Mouse (Mus musculus): ENCODE measurements at regions not wholly inside any gene's neighbourhood (a gene's known extent, or its start where the extent isn't known, plus 50 kb on each side); places are given as distances from the start of the nearest gene placed in this dataset.
"Not testable (repeated sequence)": the region's sequence is repeated elsewhere in the genome, so short reads cannot be mapped to it uniquely, and the experiment has no call there.

DNA sequence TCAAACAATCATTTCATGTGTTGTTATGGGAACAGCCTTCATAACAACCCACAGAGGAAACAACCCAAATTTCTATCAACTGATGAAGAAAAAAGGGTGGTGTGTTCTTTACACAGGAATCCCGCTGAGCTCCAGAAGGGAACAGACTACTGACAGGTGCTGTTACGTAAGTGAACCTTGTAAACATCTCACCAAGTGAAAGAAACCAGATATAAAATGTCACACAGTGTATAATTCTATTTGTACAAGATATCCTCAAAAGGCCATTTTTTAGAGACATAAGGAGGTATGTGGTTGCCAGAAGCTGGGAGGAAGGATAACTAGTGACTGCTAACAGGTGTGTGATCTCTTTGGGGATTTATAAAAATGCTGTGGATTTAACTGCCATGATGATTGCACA is 119.9 kb downstream of the Plod2 start:
- DNase-seq (ENCODE audit: low read depth): no peak

DNA sequence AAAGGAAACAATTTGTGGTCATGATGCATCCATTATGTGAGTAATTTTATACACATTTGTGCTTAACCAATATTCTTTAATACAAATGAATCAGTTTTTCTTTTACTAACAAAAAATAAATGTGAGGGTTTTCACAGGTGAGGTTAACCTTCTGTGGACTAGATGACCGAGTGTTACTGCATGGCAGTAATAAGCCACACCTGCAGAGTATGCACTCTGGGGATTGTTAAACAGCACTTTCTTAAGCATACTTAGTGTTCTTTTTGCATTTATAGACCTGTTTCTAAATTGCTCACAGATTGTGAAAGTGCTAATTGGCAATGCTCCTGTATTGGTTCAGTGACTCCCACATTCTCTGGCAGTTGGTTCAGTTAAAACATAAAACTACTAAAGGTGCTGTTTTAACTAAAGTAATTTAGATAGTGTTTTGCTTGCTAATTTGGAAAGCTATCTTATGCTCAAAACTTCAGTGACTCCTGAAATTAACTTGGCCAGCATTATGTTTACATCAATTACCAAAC is 125.4 kb downstream of the Plod2 start:
- DNase-seq (ENCODE audit: low read depth): no peak

DNA sequence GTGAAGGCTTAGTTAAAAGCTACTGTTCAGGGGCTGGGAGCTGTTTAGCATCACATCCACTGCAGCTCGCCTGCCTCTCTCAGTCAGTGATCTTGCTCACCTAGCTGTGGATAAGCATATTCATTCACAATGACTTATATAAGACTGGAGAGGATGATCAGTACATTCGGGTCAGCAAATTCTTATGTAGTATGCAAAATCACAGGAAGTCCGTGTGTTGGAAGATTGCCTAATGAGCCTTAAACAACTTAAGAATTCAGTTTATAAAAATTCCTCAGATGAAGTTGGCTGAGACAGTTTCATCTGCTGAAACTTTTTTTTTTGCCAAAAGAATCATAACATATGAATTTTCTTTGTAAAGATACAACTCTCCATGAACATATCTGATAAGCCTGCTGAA is 129.9 kb downstream of the Plod2 start:
- DNase-seq (ENCODE audit: low read depth): no peak

DNA sequence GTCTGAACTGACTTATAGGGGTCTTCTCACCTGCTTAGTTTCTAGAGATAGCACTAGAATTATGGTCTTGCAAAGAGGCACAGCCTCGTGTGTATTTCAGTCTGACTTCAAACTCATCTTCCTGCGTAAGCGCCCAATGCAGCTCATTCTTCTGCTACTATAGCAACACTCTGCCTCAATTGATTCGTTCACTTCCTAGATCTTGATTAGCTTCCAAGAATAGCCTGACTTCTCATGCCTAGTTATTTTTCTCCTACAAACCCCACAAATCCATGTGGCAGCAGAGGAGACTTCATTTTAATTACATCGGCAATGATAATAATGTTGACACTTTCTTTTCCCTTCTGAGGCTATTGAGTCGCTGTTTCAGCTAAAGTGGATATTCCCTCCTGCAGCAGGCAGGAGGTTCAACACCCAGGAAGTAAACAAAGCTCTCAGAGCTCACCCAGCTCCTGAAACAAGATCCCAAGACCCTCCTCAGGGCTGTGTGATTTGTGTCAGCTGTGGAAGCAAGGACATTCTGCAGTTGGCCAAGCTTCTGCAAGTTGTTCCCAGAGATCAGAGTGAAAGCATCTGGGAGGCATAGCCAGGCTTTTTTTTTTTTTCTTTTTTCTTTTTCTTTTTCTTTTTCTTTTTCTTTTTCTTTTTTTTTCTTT is 152.5 kb downstream of the Plod2 start:
- no peak for DNase-seq (ENCODE audit: low read depth)

DNA sequence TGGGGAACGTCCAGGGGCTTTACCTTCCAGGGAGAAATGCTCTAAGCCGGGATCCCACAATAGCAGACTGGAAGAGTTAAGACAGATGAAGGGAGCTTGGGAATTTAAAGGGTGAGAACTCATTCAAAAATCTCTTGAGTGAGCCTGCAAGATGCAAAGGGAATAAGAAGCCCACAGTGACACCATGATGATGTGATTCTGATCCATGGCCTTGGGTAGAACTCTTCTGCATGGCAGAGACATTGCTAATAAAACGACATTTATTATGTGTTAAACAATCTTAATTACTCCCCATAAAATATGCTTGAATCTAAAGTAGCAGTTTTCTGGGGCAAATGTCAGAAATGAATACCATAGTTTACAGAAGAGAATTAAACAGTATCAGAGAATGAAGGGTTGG is 155.9 kb downstream of the Plod2 start:
- DNase-seq (ENCODE audit: low read depth): no peak

DNA sequence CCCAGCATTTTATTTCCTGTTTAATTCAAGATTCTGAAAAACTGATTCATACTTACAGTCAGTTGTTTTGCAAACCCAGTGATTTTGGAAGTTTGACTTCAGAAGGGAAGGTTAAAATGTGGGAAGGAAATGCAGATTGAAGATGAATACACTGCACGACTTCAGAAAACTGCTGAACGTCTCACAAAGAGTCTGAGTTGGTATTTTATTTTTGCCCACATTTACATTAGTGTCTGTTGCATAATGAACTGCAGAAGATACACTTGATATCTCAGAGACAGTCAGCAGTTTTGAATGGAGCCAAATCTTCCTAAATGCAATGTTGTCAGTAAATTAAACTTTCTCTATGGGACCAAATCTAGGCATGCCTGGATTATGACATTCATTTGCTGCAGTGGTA is 162.7 kb downstream of the Plod2 start:
- no peak for DNase-seq (ENCODE audit: low read depth)

DNA sequence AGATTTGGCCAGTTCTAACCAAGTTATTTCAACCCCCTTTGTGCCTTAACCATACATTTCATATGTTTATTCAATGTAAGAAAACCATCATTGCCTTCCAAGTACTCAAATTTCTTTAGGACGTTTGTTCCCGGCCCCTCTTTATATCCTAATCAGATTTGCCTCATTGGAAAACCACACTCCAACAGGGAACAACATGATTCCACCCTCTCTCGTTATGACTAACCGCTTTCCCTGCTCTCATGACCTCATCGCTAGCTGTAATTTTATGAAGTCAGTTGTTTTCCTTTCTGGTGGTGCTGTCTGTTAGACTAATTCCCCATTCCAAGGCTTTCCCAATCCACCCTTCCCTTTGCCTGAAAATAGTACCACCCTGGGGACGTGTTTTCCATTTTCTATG is 165.0 kb downstream of the Plod2 start:
- no peak for DNase-seq (ENCODE audit: low read depth)

DNA sequence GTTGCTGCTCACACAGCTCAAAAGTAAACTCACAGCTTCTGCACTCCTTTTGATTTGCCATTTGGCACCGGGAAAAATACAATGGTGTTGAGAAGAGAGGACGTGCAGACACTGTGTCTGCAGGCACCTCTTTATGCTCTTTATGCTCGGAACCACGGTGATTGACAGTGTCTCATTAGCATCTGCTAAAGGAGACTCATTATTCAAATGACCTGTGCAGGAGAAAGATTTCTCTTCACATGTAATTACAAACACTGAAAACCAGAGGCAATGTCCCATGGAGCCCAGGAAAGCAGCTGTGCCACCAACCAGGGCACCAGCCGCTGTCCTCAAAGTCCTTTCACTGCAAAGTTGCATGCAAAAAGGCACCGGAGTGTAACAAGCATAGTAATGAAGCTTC is 175.2 kb downstream of the Plod2 start:
- no peak for DNase-seq (ENCODE audit: low read depth)

DNA sequence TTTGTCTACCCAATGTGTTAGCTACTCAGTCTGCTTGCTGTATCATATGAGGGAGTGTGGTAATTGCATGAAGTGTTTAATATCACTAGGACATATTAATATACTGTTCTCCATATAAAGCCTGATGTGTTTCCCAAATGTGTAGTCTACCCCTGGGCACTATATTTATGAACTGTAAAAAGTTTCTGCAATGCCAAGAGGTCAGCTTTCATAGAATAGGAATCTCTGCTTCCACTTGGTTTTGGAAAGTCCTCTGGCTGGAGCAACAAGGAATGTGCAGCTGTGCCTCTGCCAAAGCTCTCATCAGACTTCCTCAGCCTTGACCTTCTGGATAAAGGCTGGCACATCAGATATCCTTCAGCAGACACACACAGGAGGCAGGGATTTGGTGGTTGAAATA is 176.3 kb downstream of the Plod2 start:
- DNase-seq (ENCODE audit: low read depth): no peak

DNA sequence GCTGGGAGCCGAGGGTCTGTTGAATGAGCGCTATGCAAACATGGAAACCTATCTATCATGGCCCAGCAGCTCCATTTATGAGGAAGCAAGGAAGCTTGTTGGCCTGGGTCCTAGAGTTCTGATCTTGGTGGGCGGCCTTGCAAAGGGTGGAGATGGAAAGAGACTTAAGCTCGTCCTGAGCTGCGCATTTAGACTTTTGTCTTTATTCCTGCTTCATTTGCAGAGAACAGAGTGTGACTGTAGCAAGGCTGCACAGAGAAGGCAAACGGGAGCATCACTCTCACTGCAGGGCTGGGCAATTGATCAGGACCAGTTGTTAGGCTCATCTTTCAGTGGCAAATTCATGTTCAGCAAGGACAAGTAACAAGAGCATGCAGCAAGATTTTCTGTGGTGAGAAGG is 177.2 kb downstream of the Plod2 start:
- no peak for DNase-seq (ENCODE audit: low read depth)

DNA sequence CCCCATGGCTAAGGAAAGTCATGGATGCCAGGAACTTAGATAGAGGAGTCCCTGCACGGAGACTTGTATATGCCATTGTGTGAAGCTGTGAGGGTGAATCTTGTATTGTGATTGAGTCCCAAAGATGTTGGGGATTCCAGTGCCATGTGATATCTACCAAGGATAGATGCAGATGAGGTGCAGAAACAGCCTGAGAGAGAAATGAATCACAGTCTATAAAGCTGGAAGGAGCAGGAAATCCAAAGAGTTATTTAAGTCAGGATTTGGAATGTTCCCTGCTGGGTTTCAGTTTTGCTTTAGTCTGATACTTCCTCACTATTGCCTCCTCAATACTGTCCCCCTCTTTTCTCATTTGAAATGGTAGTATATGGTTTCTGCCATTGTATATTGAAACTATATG is 186.8 kb downstream of the Plod2 start:
- DNase-seq (ENCODE audit: low read depth): no peak

DNA sequence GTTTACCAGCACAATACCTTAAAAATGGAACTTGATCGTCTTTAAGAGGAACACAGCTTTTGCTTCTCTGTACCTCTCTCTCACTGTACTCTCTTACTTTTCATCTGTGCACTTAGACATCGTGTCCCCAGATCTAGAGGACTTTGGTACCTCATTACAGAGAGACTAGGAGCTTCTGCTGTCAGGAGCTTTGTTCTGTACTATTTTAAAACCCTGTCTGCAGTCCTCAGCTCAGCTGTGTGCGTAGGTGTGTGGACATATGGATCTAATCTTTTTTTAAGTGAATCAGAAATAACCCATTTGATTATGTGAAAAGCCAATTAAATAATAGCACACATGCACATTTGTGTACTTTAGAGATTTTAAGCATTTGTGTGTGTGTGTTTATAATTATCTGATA is 189.4 kb downstream of the Plod2 start:
- no peak for DNase-seq (ENCODE audit: low read depth)

DNA sequence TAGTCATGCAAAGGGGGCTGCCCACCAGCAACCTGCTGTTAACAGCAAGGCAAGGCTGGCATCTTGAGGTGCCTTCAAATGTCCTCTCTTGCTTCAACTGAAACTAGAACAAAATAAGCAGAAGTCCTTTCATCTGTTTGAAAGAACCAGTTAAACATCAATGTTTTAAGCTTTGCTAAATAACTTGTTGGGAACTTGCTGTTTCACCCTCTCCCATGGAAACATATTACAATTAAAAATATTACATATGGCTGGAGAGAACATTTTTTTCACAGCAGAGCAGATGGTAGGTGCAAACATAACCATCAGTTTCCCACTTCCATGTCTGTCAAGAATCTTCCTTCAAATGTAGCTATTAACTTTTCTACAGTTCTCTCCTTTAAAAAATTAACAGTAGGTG is 225.5 kb downstream of the Plod2 start:
- no peak for DNase-seq (ENCODE audit: low read depth)

DNA sequence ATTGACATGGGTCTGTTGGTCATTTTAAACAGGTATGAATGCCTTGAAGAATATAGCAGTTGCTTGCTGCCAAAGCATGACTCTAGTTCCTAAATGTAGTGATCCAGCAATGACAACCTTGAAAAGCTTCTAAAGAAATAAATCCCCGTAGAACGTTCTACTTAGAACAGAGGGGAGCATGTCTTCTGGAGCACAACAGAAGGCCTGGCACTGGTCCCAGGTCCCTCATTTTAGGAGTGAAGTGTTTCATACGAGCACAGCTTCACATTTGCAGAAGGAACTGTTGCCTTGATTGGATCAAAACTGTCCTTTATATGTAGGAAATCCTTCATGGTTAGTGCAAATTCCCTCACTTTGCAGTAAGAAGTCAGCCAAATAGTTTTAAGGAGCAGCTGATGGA is 226.4 kb downstream of the Plod2 start:
- no peak for DNase-seq (ENCODE audit: low read depth)

DNA sequence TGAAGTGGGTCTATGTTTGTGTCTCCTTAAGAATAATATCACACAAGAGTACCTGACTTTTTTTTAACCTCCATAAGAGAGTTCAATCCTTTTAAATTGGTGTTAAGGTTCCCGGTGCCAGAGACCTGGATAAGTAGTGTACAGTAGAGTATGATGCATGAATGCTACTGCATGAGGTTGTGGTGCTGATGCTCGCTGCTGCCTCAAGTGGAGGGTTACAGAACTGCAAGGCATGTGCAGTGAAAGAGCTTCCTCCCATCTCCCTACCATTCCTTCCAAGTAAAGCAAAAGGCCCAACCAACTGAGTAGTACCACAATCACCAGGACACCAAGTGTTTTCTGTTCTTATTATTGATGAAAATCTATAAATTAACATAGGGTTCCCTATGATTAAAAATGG is 227.5 kb downstream of the Plod2 start:
- no peak for DNase-seq (ENCODE audit: low read depth)

DNA sequence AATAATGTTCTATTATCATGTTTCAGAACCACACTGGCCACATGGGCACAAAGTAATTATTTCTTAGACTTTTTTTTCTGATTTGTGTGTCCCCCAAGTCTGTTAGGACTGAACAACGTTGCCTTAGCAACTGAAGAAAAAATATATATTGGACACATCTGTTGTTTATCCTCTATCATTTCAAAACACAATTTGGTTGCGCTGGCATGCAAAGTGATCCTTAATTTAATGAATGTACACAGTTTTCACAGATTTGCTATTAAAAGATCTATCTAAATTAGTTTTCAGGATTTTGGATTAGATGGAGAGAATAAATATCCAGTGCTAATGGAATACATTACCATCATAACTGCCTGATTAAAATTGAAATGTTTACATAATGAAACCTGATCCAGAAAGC is 229.0 kb downstream of the Plod2 start:
- DNase-seq (ENCODE audit: low read depth): no peak

DNA sequence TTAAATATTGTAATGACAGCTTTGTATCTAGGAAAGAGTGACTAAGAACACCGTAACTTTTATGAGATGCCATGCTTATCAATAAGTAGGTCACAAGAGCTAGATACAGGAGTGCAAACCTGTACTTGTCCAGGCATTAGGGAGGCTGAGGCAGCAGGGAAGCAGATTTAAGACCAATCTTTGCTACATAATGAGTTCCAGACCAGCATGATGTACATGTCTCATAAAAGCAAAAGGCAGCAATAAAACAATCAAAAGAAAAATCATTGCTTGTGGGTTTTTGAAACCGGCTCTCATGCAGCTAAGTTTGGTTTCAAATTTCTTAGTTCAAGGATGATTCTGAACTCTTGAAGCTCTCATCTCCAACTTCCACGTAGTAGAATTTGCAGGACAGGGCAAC is 229.7 kb downstream of the Plod2 start:
- no peak for DNase-seq (ENCODE audit: low read depth)

DNA sequence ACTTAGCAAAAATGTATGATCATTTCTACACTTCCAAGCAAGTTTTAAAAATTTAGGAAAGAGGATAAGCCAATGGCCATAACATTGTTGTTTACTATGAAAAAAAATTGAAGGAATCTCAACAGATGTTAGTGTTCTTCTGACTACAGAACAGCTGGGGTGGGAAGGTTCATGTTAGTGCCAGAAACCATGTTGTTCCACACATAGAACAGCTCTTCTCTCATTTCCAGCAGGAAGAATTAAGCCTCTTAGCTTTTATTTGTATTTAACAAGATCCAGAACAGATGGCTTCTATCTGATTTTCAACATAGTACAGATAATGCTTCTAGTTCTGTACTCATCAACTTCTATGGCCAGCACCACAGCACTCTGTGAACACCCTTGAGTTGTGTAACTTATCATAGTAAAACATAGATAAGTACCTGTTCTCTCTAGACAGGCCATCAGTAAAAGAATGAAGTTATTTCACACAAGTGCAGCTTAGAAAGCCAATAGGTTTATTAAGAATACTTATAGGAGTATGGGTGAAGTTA is 241.0 kb downstream of the Plod2 start:
- no peak for DNase-seq (ENCODE audit: low read depth)

DNA sequence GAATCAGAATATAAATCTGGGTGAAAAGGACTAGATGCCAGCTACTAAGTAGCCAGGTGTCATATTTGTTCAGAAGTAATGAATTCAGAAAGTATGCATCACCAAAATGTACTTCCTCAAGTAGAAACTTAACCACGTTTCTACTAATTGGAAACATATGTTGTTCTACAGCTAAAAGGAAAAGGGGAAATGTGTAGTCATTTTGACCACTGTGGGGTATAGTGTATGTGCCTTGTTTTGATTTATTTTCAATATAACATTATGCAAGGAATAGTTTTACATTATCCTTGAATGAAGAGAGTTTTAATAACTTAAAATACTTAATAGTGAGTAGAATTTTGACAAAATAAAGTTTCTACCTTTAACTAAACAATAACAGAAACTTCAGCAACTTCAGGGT is 257.7 kb downstream of the Plod2 start:
- DNase-seq (ENCODE audit: low read depth): no peak

DNA sequence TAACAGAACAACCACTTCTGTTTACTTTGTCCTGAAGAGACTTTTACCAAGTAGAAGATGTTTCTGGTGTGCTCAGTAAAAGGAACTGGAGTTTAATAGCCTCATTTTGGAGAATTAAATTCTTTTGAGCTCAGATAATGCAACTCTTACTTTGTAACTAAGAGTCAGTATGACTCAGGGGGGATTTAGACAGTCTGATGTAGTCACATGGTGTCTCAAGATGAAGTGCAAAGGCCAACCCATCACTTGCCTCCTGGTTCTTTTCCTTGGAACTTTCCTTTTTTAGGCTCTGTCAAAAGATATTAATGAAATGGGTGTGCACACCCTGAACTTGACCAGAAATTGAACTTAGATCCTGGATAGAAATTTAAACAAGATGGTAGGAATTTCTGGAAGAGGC is 267.4 kb downstream of the Plod2 start:
- no peak for DNase-seq (ENCODE audit: low read depth)

DNA sequence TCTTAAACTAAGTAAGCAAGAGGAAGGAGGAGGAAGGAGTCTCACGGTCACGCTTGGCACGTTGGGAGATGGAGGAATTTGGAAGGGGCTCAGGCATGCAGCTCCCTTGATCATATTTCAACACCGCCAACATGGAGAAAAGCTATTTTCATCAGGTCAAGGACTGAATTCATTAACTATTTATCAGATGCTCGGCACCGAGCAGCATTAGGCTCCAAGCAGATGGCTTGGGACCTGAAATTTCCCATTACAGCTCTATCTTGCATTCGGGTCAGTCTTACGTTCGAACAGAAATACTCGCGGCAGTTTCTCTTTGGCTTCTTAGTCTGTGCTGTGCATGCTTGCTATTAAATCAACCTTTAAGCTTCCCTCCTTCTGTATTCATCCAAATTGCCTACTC is 278.7 kb downstream of the Plod2 start:
- DNase-seq (ENCODE audit: low read depth): no peak

DNA sequence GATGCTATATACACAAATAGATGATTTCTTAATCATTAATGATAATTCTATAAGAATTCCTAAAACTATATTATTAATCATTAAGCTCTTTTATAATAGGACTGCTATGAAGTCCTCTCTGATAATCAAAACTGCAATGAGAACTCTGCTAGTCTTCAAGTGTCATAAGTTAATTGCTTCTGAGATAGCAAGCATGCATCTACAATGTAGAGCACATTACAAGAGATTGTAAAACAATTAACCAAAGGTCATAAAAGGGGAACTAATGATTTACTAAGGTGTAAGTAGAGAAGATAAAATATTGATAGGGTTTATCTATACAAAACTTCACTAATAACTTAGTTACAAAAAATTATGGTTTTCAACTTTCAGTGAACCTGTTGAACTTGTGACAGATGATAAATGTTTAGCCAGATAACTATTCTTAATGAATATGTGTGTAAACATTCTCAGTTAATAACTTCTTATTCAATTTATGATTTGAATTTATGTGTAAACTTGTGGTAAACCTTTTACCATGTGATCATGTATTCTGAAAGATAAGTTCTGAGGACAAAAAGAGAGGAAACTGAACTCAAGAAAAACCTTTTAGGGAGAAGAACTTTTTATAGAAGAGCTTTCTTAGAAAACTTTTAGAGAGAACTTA is 284.8 kb downstream of the Plod2 start:
- no peak for DNase-seq (ENCODE audit: low read depth)

DNA sequence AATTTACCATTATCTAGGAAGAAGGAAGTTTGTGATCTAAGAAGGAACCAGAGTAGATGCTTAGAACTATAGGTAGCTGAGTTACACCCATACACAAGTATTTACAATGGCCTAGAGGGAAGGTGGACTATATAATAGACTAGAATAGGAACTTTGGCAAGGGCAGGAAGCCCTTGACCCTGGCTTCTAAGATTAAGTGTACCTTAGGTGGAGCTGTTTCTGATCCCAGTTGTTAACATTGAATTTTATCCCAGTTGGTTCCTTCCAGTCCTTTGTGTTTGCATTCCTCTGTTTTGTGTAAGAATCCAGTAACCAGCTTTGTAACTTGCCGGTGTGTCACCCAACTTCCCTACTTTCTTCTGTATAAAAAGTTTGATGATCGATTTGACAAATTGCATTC is 294.1 kb downstream of the Plod2 start:
- DNase-seq (ENCODE audit: low read depth): not testable (repeated sequence)
